Mouse (Mus musculus) erythroblast, embryonic 14.5 days (primary cell): Measurements from ENCODE around the gene Brf1.

Experiments used
- GATA1 ChIP-seq: IDR thresholded peaks from 2 replicates; pipeline ENCODE4 v1.6.1; 2012; ENCODE audit warnings: low read length, inconsistent platforms, mixed read lengths
- TAL1 ChIP-seq: IDR thresholded peaks from 3 replicates; pipeline ENCODE4 v1.6.1; 2012; ENCODE audit warnings: low read length, inconsistent platforms, mixed read lengths

- TF ChIP-seq GATA1 (no peak), TAL1 (no peak)
These were observed 11.9 kb upstream of the Brf1 start for GRCm38 (mm10) chr12:113012443-113012842.
